Mouse (Mus musculus): ENCODE measurements around the gene Plekhh3. TPM values are rescaled to one million over a fixed set of nuclear protein-coding genes. Genes with fewer than 3 reads are reported as not detected.

The Plekhh3 gene
- total RNA-seq, 2 experiments from 2014 or later: 20.7 to 35.3 TPM

DNA sequence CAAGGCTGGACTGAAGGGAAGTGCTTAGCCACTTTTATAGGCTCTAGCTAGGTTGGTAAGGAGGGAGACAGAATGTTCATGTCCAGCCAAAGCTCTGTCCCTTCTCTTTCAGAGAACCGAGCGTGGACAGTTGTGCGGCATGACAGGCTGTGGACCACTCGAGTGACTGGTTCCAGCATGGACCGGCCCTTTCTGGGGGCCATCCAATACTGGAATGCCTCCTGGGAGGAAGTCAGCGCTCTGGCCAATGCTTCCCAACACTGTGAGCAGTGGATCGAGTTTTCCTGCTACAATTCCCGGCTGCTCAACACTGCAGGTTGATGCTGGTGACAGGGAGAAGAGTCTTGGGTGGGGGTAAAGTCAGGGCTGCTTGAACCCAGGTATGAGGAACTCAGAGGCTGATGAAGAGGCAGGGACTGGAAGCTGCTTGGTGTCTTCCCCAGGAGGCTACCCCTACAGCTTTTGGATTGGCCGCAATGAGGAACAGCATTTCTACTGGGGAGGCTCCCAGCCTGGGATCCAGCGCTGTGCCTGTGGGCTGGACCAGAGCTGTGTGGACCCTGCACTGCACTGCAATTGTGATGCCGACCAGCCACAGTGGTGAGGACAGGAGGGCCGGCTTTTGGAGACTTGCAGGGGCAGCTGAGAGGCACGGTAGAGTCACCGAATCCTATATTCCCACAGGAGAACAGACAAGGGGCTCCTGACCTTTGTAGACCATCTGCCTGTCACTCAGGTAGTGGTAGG lies 11.8 kb upstream of the Plekhh3 start:
- Histone ChIP-seq H3K4me3 (no peak overlapping the region), H3K27ac (no peak overlapping the region)
- intact Hi-C loops (cut with DNase I): no loop called here
- no peak for TF ChIP-seq CTCF (IDR thresholded peaks at IDR 0.05)
- DNase-seq: no peak

DNA sequence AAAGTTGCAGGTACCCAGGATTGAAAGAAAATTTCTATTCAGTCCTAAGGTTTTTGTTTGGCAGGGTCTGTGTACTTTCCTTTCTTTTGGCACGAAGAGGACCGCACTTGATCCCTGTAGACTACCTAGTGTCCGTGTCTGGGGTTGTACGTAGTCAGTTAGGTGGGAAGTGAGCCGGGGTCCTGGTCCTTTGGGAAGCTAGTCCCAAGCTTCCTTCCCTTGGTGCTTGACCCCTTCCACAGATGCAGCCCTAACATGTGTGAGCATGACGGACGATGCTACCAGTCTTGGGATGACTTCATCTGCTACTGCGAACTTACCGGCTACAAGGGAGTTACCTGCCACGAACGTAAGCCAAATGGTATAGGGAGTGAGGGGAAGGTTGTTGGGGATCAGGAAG lies 10.8 kb upstream of the Plekhh3 start:
- intact Hi-C loops (cut with DNase I): no loop called here
- no peak for TF ChIP-seq CTCF (IDR thresholded peaks at IDR 0.05)
- Histone ChIP-seq H3K4me3 (no peak overlapping the region), H3K27ac (no peak overlapping the region)
- DNase-seq: no peak

DNA sequence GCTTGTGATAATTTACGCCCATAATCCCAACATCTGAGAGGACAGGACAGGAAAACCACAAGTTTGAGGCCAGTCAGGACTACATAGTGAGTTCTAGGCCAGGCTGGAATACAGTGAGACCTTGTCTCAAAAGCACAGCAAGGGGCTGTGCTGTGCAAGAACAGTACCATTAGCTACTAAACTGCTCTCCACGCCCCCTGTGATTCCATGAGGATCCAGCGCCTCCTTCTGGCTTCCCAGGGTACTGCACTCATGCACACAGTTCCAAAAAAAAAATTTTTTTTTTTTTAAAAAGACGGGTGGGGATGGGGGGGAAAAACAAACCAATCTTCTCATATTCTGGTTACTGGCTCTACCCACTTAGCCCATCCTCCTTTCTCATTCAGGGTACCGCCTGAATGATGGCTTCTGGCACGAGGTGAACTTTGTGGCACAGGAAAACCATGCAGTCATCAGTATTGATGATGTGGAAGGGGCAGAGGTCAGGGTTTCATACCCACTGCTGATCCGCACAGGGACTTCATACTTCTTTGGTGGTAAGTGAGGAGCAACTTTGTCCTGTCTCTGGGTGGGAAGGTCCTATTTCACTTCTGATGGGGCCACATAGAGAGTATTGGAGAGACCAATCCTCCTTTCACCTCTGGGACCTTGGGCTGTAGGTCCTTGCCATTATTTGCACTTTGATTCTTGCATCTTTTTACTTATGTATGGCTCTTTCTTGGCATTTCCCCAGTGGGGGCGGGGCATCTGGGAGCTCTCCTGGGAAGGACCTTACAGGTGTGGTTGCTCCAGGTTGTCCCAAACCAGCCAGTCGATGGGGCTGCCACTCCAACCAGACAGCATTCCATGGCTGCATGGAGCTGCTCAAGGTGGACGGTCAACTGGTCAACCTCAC lies 9.9 kb upstream of the Plekhh3 start:
- intact Hi-C loops (cut with DNase I): no loop called here
- DNase-seq: peak; percentile 80
- no peak overlapping the region for H3K27ac ChIP-seq
- peak; percentile 83 for TF ChIP-seq CTCF (IDR thresholded peaks at IDR 0.05)
- H3K4me3 ChIP-seq: no peak overlapping the region

- Histone ChIP-seq H3K27ac (no peak overlapping the region), H3K4me3 (no peak overlapping the region)
- TF ChIP-seq CTCF (IDR thresholded peaks at IDR 0.05): no peak
- intact Hi-C loops (cut with DNase I): no loop called here
- DNase-seq: no peak
These were observed 9.1 kb upstream of the Plekhh3 start for GRCm38 (mm10) chr11:101180261-101180660.

- TF ChIP-seq CTCF (IDR thresholded peaks at IDR 0.05): no peak
- Histone ChIP-seq H3K27ac (no peak overlapping the region), H3K4me3 (no peak overlapping the region)
- DNase-seq: no peak
- intact Hi-C loops (cut with DNase I): loop anchor here (5.0 kb wide), 2 partner anchors 97 to 287 kb away; partner anchors contain the start of gene Coasy
These were observed 8.2 kb upstream of the Plekhh3 start for GRCm38 (mm10) chr11:101179306-101179705.

GRCm38 (mm10) chr11:101178061-101179058 lies 7.2 kb upstream of the Plekhh3 start:
- H3K4me3 ChIP-seq: no peak overlapping the region
- intact Hi-C loops (cut with DNase I): loop anchor here (5.0 kb wide), 2 partner anchors 96 to 286 kb away; partner anchors contain the start of gene Coasy
- no peak for DNase-seq
- H3K27ac ChIP-seq: no peak overlapping the region
- no peak for TF ChIP-seq CTCF (IDR thresholded peaks at IDR 0.05)

DNA sequence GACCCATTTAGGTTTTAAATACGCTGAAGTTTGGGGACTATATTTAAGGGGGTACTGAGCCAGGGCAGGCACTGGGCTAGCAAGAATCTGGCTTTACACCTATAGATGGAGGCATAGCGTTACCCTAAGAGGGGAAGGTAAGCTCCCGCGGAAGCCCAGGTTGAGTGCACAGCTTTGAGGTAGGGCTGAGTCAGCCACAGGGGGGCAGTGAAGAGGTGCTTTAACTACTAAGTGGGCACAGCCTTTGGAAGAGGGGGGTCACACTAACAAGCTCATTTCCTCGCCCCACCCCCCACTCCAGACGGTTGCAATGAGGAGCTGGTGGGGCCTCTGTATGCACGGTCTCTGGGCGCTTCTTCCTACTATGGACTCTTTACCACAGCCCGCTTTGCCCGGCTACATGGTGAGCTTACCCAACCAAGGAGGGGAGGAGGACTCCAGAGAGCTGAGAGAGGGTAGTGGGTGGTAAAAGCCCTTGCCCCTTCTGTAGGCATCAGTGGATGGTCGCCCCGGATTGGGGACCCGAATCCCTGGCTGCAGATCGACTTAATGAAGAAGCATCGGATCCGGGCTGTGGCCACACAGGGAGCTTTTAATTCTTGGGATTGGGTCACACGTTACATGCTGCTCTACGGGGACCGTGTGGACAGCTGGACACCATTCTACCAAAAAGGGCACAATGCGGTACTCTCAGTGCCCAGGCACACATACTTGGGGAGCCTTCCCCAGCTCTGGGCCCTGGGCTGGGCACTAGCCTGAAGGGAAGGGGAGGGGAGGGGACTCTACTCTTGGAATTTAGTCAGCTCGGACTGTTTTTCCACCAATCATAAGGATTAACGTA lies 6.0 kb upstream of the Plekhh3 start:
- Histone ChIP-seq H3K4me3 (peak overlapping the region; percentile 61), H3K27ac (no peak overlapping the region)
- peak; percentile 70 for DNase-seq
- TF ChIP-seq CTCF (IDR thresholded peaks at IDR 0.05): peak; percentile 71
- intact Hi-C loops (cut with DNase I): loop anchor here (5.0 kb wide), 2 partner anchors 95 to 285 kb away; partner anchors contain the start of gene Coasy

GRCm38 (mm10) chr11:101176117-101176691 lies 5.1 kb upstream of the Plekhh3 start:
- H3K4me3 ChIP-seq: peak overlapping the region; percentile 61
- peak; percentile 59 for TF ChIP-seq CTCF (IDR thresholded peaks at IDR 0.05)

DNA sequence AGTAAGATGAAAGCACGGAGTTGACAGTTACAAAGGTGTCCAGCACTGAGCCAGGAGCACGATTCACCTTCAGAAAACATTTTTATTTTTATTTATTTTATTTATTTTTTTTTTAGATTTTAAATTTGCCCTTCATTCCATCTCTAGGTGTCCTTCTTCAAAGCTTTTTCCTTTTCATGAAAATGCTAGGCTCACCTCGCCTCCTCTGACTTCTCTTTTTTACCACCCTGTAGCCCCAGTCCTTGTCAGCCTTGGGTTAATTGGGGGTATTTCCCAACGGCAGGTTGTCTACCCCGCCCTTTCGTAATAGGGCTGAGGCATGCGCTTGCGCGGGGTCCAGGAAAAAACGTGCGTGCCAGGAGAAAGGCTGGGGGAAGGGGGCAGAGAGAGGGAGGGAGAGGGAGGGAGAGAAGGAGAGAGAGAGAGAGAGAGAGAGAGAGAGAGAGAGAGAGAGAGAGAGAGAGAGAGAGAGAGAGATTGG lies 4.5 kb upstream of the Plekhh3 start:
- no peak for TF ChIP-seq CTCF (IDR thresholded peaks at IDR 0.05)
- DNase-seq: no peak
- intact Hi-C loops (cut with DNase I): loop anchor here (5.0 kb wide), 2 partner anchors 93 to 283 kb away; partner anchors contain the start of gene Coasy
- Histone ChIP-seq H3K27ac (no peak overlapping the region; the same call in 1 of the 2 replicates), H3K4me3 (peak overlapping the region; percentile 61)

More at GRCm38 (mm10) chr11:101176117-101176691, 5.1 kb upstream of the Plekhh3 start:
- peak; percentile 72 for DNase-seq
- peak overlapping the region; percentile 28 for H3K27ac ChIP-seq
- intact Hi-C loops (cut with DNase I): loop anchor here (5.0 kb wide), 2 partner anchors 94 to 284 kb away; partner anchors contain the start of gene Coasy

DNA sequence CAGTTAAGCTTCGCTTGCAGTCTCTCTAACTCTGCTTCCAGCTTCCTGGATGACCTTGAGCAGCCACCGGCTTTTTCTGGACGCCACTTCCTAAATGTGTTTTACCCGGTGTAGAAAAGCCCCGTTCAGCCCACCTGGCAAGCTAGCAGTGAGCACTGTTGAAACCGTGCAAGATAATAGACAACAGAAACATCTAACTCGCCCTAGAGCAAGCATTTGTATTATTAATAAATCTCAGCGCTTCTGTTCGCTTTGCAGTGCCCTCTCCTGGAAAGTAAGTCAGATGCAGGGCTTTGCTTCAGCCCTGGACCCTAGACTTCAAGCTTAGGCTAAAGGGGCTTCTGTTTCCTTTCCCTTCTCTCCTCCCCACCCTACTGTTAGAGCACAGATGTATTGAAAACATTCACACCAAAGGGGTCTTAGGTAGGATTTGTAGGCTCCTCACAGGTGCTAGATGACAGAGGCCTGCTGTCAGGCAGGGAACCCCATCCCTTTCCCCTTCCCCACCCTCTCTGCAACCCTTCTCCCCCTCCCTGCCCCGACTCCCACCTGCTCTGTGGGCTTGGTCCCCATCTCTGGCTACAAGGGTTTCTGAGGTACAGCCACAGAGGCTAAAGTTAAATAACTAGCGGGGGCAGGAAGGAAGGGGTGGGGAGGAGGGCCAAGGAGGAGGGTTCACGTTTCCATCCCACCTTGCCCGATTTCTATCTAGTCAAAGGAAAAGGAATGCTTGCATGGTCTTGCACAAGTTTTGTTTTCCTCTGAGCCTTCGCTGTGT lies 3.9 kb upstream of the Plekhh3 start, which contains the start of gene Ccr10:
Ccr10 (minus strand) TSS at position 593 of the 778 bp plus-strand sequence.
- DNase-seq: no peak
- intact Hi-C loops (cut with DNase I): loop anchor here (5.0 kb wide), 3 partner anchors 93 to 283 kb away; partner anchors contain the start of gene Coasy
- Histone ChIP-seq H3K27ac (peak within 1 kb of the TSS; percentile 93), H3K4me3 (peak within 1 kb of the TSS; percentile 71)
- TF ChIP-seq CTCF (IDR thresholded peaks at IDR 0.05): peak; percentile 64

Data from gastrocnemius, adult 2 months (tissue).